Mouse (Mus musculus) B cell, adult 2 months (primary cell): ENCODE measurements at regions not wholly inside any gene's neighbourhood (a gene's known extent, or its start where the extent isn't known, plus 50 kb on each side); places are given as distances from the start of the nearest gene placed in this dataset.

Source experiments
- DNase-seq, 2 experiments: peaks; one replicate each; pipeline ENCODE4 v3.0.0; 2022

GRCm38 (mm10) chr9:78917336-78917735 is 302.0 kb downstream of the Cd109 start:
- DNase-seq, result no peak

GRCm38 (mm10) chr9:78925977-78926593 is 310.7 kb downstream of the Cd109 start:
- no peak for DNase-seq

DNA sequence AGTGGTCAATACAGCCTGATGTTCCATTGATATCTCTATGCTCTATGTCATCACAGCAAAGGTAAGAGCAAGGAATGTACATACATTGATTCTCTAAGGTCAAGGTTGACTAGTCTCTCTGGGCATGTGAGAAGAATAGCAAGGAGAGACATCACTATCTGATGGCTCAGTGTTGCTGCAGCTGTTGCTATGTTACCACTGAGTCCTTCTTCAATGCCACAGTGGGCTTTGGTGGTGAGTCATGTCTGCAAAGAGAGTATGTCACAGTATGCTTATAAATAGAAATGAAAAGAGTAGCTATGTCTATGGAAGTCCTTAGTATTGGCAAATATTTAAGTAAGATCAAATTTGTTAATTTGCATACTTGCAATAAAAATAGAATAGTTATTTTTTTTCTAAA is 326.3 kb downstream of the Cd109 start:
- DNase-seq, result no peak

GRCm38 (mm10) chr9:78964813-78965212 is 349.5 kb downstream of the Cd109 start:
- no peak for DNase-seq

DNA sequence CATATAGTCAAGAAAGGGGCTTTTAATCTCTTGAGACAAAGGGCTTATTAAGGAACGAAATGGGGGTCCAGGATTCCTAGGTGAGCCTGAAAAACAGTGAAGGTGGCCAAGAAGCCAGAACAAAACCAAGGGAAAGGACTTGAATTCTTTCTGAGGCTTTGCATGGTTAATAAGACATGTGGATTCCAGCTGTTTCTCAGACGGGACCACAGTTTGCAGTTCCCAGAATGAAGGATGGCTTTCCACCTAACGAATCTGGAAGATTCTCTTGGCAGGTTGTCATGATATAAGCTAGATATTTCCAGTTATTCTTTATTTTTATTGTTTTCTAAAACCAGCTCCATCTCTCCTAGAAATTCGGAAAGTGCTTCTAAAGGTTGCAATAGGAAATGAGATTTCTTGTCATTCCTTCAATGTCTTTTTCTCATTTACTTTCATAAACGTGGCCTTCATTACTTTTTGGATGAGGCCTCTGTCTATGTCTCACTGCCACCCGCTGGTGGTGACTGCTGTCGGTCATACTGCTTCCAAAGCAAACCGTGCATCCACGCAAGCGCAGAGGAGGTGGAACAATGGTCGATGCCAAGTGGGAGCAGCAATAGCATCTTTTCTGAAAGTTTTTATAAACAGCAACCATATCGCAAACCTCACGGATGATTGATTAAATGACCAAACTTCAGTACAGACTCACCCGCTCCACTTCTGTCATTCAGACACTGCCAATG is 350.0 kb downstream of the Cd109 start:
- DNase-seq, result no peak

DNA sequence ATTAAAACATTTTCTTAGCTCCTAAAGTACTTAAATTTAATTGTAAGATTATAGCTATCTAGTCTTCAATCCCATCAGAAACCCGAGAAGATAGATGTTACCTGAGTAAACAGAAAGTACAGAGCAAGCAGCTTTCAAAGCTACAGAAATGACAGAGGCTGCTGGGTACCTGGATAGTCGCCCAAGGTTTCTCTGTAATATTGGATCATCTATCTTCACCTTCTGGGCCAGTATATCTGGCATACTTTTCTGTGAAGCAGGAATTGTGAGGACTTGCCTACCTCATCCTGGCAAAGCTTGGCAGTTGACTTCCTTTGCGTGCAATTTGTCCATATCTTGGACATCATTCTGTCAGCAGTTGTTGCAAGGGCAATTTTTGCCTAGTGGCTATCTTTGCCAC is 356.4 kb downstream of the Cd109 start:
- no peak for DNase-seq

DNA sequence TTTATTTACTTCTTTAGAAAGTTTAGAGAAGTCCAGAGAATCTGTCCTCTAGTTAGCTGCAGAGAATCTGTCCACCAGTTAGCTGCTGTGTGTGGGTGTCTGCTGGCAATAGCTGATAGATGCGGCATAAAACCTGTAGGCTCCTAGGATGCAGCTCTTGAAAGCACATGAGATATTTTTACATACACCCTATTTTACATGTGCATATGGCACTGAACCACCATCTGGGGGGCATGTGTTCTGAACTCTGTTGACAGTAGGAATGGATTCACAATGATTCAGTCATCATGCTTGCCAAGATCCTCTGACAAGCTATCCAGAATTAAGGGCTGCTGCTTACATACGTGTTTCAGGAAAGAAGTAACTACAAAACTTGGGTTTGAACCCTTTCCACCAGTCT is 368.4 kb downstream of the Cd109 start:
- no peak for DNase-seq

DNA sequence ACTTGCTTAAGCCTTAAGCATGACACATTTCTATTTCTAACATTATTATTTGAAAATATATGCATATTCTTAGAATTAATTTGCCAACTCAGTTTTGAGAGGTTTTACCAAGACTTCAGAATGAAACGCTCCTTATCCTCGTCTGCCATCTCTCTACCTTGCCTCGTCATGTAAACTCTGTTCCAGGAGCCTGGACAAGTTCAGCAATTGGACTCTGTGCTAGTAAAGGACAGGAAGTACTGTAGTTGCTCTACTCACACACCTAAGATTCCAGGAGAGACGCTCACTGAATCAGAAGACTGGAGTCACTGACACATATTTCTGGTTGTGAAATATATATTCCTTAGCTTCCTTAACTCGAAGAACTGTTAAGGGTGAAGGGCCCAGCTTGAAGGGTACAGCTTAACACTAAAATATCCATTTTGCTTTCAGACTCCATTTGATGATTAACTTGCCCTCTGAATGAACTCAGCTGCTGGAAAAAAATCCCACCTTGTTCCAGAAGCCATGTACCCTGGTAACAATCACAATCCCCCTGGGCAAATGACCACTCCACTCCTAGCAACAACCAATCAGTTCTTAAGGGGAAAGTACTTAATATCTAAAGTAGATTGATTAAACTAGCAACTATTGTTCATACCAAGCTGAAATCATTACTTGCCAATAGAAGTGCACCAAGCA is 370.0 kb downstream of the Cd109 start:
- DNase-seq, result no peak

- DNase-seq, result no peak
Observed at GRCm38 (mm10) chr9:78991310-78991709, 376.0 kb downstream of the Cd109 start.

DNA sequence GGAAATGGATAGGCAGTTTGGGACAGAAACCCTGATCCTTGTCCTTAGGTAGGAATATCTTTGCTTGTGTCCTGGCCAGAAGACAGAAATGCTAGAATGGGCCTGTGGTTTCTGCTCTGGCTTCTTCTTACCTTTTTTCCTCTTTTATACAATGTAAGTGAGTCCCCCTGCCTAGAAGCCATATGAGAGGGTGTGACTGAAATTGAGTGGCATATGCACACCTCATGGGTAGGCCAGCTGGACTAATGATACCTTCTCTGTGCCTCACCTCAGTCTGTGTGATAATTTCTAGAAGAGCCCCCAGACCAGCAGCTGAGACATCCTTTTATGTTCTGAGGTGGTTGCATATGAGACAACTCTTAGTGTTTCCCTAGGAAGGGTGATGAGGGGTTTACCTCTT is 385.7 kb downstream of the Cd109 start:
- no peak for DNase-seq

DNA sequence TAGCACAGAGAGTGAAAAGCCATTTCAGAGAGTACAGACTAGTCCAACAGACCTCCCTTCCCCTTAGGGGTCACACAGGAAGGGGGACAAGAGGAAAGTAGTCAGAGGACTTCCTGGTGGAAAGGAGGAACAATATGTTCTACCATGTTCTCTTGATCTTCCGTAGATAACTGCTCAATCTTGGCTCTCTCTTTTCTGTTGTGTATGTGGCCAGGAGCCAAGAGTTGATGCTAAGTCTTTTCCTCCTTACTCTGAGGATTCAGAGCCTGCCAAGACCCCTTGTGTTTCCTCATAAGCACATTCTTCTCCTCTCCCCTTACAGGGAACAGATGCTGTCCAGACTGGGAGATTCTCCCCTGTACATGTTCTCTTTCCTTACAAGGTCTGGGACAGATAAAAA is 386.6 kb downstream of the Cd109 start:
- DNase-seq, result no peak

DNA sequence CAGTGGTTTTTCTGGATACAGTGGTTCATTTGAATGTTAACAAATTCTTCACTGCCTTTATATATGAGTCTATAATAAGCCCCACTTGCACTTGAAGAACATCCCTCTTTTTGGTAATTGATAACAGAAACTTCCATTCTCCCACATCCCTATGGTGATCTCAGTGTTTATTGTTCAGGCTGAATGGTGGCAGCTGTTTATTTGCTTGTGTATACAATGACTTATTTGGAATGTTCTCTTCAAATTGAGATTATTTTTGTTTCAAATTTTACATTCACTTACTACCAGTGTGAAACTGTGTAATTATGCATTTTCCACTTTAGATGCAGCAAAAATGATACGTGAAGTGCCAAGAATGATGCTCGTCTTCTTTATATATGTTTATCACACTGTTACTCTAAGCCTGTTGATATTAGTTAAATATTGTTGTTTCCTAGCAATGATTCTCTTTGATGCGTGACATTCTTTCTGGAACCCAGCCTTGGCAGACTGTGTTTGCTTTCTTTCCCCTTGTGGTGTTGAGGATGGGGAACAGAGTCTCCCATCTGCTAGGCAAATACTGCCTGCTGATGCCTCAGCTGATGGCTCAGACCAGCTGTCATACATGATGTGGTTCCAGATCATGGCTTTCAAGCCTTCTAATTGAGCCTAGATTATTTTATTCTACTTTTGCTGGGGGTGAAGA is 389.1 kb downstream of the Cd109 start:
- DNase-seq, result no peak

- no peak for DNase-seq
Observed at GRCm38 (mm10) chr9:79022291-79022690, 406.9 kb downstream of the Cd109 start.

- no peak for DNase-seq
Observed at GRCm38 (mm10) chr9:79028234-79028633, 412.9 kb downstream of the Cd109 start.

DNA sequence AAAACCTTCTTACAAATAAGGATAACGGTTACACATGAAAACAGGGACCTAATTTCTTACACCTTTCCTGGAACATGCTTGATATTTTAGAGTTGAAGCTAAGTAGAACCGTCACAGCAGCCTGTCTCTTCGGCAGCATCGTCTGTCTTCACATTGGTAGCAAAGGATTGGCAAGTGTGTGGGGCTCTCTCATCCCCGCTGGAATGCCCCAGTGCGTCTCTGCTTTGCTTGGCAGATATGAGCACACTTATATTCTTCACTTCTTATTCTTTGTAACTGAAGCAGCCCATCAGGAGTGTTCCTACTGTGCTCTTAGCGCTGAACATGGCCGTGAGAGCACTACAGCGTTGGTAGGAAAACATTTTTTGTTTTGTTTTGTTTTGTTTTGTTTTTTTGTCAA is 414.1 kb downstream of the Cd109 start:
- DNase-seq, result no peak

- no peak for DNase-seq
Observed at GRCm38 (mm10) chr9:79035677-79036076, 420.3 kb downstream of the Cd109 start.

DNA sequence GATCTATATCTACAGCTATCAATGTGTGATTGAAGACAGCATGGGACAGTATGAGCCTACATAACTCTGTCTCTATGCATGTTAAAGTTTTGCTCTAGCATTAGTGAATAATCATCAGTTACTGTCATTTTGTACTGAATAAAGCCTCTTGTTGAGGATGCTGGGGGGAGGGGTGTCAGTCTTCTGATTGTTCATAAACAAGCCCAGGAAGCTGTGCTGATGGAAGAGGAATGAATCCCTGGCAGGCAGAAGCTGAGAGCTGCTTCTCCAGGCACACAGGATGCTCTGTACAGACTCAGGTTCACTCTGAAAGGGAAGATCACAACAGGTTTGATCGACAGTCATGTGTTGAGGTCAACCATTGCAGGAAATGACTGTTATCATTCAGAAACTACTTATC is 421.7 kb downstream of the Cd109 start:
- no peak for DNase-seq

- no peak for DNase-seq
Observed at GRCm38 (mm10) chr9:79038971-79039370, 423.6 kb downstream of the Cd109 start.

GRCm38 (mm10) chr9:79044344-79044743 is 429.0 kb downstream of the Cd109 start:
- DNase-seq, result no peak

- DNase-seq, result no peak
Observed at GRCm38 (mm10) chr9:79045314-79045713, 430.0 kb downstream of the Cd109 start.

- no peak for DNase-seq
Observed at GRCm38 (mm10) chr9:79071961-79072360, 456.6 kb downstream of the Cd109 start.

DNA sequence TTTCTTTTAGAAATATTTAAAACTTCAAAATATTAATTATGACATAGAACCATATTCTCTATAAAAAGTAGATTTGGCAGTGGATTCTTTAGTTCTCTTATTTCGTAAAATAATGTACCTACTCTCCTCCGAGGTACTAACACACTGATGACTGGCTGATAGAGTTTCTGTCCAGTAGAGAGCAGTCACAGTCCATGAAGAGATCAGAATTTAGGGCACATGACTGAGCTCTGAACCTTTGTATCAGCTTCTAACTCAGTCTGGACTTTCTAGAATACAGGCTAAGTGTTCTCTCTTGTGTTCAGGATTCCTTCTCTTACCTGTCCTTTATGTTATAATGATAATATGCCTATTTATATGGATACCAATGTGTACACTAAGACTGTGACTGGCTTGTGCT is 494.3 kb downstream of the Cd109 start:
- DNase-seq, result no peak

DNA sequence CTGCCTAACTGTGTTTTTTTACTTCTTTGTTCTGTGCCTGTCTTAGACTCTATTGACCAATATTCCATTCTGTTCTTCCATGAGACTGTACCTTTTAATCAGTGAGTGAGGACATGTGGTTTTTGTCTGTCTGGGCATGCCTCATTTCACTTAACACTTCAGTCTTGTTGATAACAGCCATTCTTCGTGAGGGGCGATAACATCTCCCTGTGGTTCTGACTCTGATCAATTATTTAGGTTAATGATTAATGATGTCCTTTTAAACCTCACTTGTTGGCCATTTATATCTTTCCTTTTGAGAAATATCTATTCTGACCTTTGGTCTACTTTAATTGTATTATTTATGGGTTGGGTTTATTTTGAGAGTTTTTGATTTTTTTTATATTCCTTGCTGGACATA is 496.0 kb downstream of the Cd109 start:
- no peak for DNase-seq

DNA sequence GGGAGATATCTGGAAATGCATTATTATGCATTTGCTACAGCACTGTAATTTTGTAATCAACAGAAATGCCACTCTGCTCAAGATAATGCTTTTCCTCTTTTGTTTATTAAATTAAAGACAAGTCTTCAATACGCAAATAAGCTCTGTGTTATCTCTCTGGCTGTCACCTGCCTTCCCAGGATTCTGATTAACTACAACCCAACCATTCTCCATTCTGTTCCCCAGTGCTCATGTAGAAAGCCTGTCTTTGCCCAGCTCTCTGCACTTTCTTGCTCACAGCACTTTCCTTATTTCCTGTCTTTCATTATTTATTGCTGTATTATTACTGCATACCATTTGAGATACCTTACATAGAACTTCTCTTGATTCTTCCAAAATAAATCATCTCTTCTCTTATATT is 525.6 kb downstream of the Cd109 start:
- no peak for DNase-seq
